Mouse (Mus musculus): ENCODE measurements around the gene Gfra4.

Gene Gfra4

GRCm38 (mm10) chr2:131042988-131043387 is at the start of gene Gfra4:
Gfra4 (minus strand) TSS chr2:131043088.
- no peak for DNase-seq

GRCm38 (mm10) chr2:131090852-131091251 is 48.0 kb upstream of the Gfra4 start:
- no peak for DNase-seq

GRCm38 (mm10) chr2:131089634-131090033 is 46.7 kb upstream of the Gfra4 start:
- no peak for DNase-seq

GRCm38 (mm10) chr2:131088581-131088980 is 45.7 kb upstream of the Gfra4 start:
- no peak for DNase-seq

GRCm38 (mm10) chr2:131086667-131087390 is 43.9 kb upstream of the Gfra4 start, which contains the start of gene Siglec1:
Siglec1 (minus strand) TSS chr2:131086765.
- DNase-seq: no peak

- DNase-seq: no peak
Measured at GRCm38 (mm10) chr2:131084206-131084605, 41.3 kb upstream of the Gfra4 start.

GRCm38 (mm10) chr2:131080507-131080906 is 37.6 kb upstream of the Gfra4 start:
- no peak for DNase-seq

GRCm38 (mm10) chr2:131072536-131072935 is 29.6 kb upstream of the Gfra4 start:
- no peak for DNase-seq

- no peak for DNase-seq
Measured at GRCm38 (mm10) chr2:131067481-131067880, 24.6 kb upstream of the Gfra4 start.

- DNase-seq: no peak
Measured at GRCm38 (mm10) chr2:131066342-131066741, 23.5 kb upstream of the Gfra4 start.

- DNase-seq: no peak
Measured at GRCm38 (mm10) chr2:131063404-131063864, 20.5 kb upstream of the Gfra4 start, which contains the start of gene Adam33. Adam33 (minus strand) TSS chr2:131063814.

- DNase-seq: no peak
Measured at GRCm38 (mm10) chr2:131061607-131062006, 18.7 kb upstream of the Gfra4 start.

- no peak for DNase-seq
Measured at GRCm38 (mm10) chr2:131060784-131061183, 17.9 kb upstream of the Gfra4 start.

GRCm38 (mm10) chr2:131059781-131060540 is 17.1 kb upstream of the Gfra4 start:
- no peak for DNase-seq

- no peak for DNase-seq
Measured at GRCm38 (mm10) chr2:131059377-131059776, 16.5 kb upstream of the Gfra4 start.

GRCm38 (mm10) chr2:131058672-131059071 is 15.8 kb upstream of the Gfra4 start:
- DNase-seq: no peak

GRCm38 (mm10) chr2:131056191-131056590 is 13.3 kb upstream of the Gfra4 start:
- DNase-seq: no peak

GRCm38 (mm10) chr2:131055631-131056030 is 12.7 kb upstream of the Gfra4 start:
- DNase-seq: no peak

- no peak for DNase-seq
Measured at GRCm38 (mm10) chr2:131054646-131055264, 11.9 kb upstream of the Gfra4 start.

- no peak for DNase-seq
Measured at GRCm38 (mm10) chr2:131053851-131054645, 11.2 kb upstream of the Gfra4 start.

- no peak for DNase-seq
Measured at GRCm38 (mm10) chr2:131052862-131053418, 10.1 kb upstream of the Gfra4 start.

GRCm38 (mm10) chr2:131052043-131052442 is 9.2 kb upstream of the Gfra4 start:
- no peak for DNase-seq
